Mouse (Mus musculus) ES-E14 (cell line): ENCODE results near the gene Gm5617. TPM values are rescaled to one million over a fixed set of nuclear protein-coding genes. Genes with fewer than 3 reads are reported as not detected.
A peak's percentile ranks its signal among the peaks of the same experiment; 100 is the strongest.

Experiments
- DNase-seq: peaks from one replicate; pipeline ENCODE4 v3.0.0-alpha.2; 2013; ENCODE audit warnings: low read depth, low spot score
- H3K27ac ChIP-seq: 2 replicates; pipeline ENCODE4 v1.5.1; 2012; ENCODE audit warnings: low read depth, mild to moderate bottlenecking, low read length, moderate library complexity, mixed read lengths; ENCODE audit not compliant: poor library complexity, insufficient read depth, severe bottlenecking
- H3K36me3 ChIP-seq: 2 replicates; pipeline ENCODE4 v1.6.1; 2012; ENCODE audit warnings: mild to moderate bottlenecking, low read length, moderate library complexity, mixed read lengths; ENCODE audit not compliant: control insufficient read depth, poor library complexity, insufficient read depth, severe bottlenecking
- H3K4me1 ChIP-seq, 2 experiments: fragments of 150-350 bp in 1 of 2; sonication (generic) in 1 of 2; 2 replicates each; pipeline ENCODE4 v1.6.1; 2012; ENCODE audit warnings: low read length in 2 of 2, mild to moderate bottlenecking in 1 of 2, mixed read lengths in 1 of 2; ENCODE audit not compliant: control insufficient read depth in 2 of 2, insufficient read depth in 2 of 2, poor library complexity in 1 of 2
- H3K4me3 ChIP-seq, 2 experiments: fragments of 150-350 bp in 1 of 2; sonication (generic) in 1 of 2; 2 replicates each; pipeline ENCODE4 v1.5.1; 2012; ENCODE audit warnings: low read length in 2 of 2, low read depth in 1 of 2, mild to moderate bottlenecking in 1 of 2, mixed read lengths in 1 of 2; ENCODE audit not compliant: insufficient read depth in 1 of 2, poor library complexity in 1 of 2, severe bottlenecking in 1 of 2
- H3K9ac ChIP-seq: 2 replicates; pipeline ENCODE4 v1.6.1; 2012; ENCODE audit warnings: low read depth, mild to moderate bottlenecking, low read length, mixed read lengths; ENCODE audit not compliant: poor library complexity, insufficient read depth, severe bottlenecking
- H3K9me3 ChIP-seq: fragments of 150-350 bp; sonication (generic); 2 replicates; pipeline ENCODE4 v1.6.1; 2012; ENCODE audit warnings: low read depth, mild to moderate bottlenecking, low read length; ENCODE audit not compliant: control insufficient read depth, insufficient read depth
- CHD2 ChIP-seq: IDR thresholded peaks from 2 replicates; pipeline ENCODE4 v1.6.1; 2014; ENCODE audit warnings: mild to moderate bottlenecking, low read depth, low read length, inconsistent platforms
- HCFC1 ChIP-seq: IDR thresholded peaks from 2 replicates; pipeline ENCODE4 v1.6.1; 2012; ENCODE audit warnings: low read length, inconsistent platforms, borderline replicate concordance; ENCODE audit not compliant: insufficient read depth
- MAFK ChIP-seq: IDR thresholded peaks from 2 replicates; pipeline ENCODE4 v1.6.1; 2014; ENCODE audit warnings: mild to moderate bottlenecking, low read depth, low read length, inconsistent platforms; ENCODE audit not compliant: insufficient read depth
- ZC3H11A ChIP-seq: IDR thresholded peaks from 2 replicates; pipeline ENCODE4 v1.6.1; 2012; ENCODE audit warnings: low read depth, mild to moderate bottlenecking, inconsistent platforms, low read length, borderline replicate concordance
- ZNF384 ChIP-seq: IDR thresholded peaks from 2 replicates; pipeline ENCODE4 v1.6.1; 2012; ENCODE audit warnings: low read depth, low read length, inconsistent platforms
- in situ Hi-C, 2 experiments: fragments of 600-800 bp; cut with MboI; formaldehyde crosslinking; loops; one replicate each; pipeline ENCODE4 v1.15.1; 2025; ENCODE audit warnings: low sequenced_read_pairs in 2 of 2, inconsistent platforms in 1 of 2; ENCODE audit not compliant: unreplicated experiment in 2 of 2
- total RNA-seq: library from RNA; depleted of rRNA; stranded (reverse); fragments of 300-350 nt; gene quantifications from 2 replicates; pipeline ENCODE4 v1.2.3, GENCODE M21; 2012

Gm5617 gene
- total RNA-seq, 1 experiment = 21.9 TPM

GRCm38 (mm10) chr9:48495548-48495932, 298 bp downstream of the Gm5617 start:
- Histone ChIP-seq H3K4me3 (peak overlapping the region; percentile 91 to 95), H3K4me1 (0 out of 4 replicates have a peak, but pooled peaks cover 0 to 2% of the 10 kb centered on the region in 2 experiments), H3K9ac (peak overlapping the region; percentile 96), H3K27ac (peak overlapping the region; percentile 77), H3K9me3 (no peaks in the 10 kb centered on the region), H3K36me3 (peaks cover 10% of the 10 kb centered on the region)
- in situ Hi-C loops = no loop called here
- TF ChIP-seq HCFC1 (no peak), ZC3H11A (no peak), ZNF384 (no peak), CHD2 (no peak), MAFK (no peak)
- DNase-seq = no peak

GRCm38 (mm10) chr9:48501192-48501591, 6.0 kb downstream of the Gm5617 start:
- TF ChIP-seq CHD2 (no peak), HCFC1 (no peak), MAFK (no peak), ZNF384 (no peak), ZC3H11A (no peak)
- Histone ChIP-seq H3K4me1 (no peaks in the 10 kb centered on the region), H3K27ac (no peak overlapping the region), H3K4me3 (no peak overlapping the region), H3K9me3 (no peaks in the 10 kb centered on the region), H3K9ac (no peak overlapping the region), H3K36me3 (no peaks in the 10 kb centered on the region)
- no peak for DNase-seq
- in situ Hi-C loops = no loop called here

- in situ Hi-C loops = no loop called here
- Histone ChIP-seq H3K4me1 (no peaks in the 10 kb centered on the region), H3K9me3 (no peaks in the 10 kb centered on the region), H3K4me3 (no peak overlapping the region), H3K27ac (no peak overlapping the region), H3K36me3 (no peaks in the 10 kb centered on the region), H3K9ac (no peak overlapping the region)
- DNase-seq = no peak
- no peak for TF ChIP-seq MAFK
- TF ChIP-seq ZNF384 = no peak
- no peak for TF ChIP-seq ZC3H11A
- no peak for TF ChIP-seq HCFC1
- no peak for TF ChIP-seq CHD2
These were observed 7.8 kb downstream of the Gm5617 start for GRCm38 (mm10) chr9:48503001-48503400.

GRCm38 (mm10) chr9:48504741-48505365, 9.6 kb downstream of the Gm5617 start:
- H3K27ac ChIP-seq = no peak overlapping the region
- in situ Hi-C loops = no loop called here
- no peak for TF ChIP-seq MAFK
- no peak for TF ChIP-seq CHD2
- TF ChIP-seq HCFC1 = no peak
- no peak for TF ChIP-seq ZC3H11A
- no peak for TF ChIP-seq ZNF384

GRCm38 (mm10) chr9:48510134-48510533, 14.9 kb downstream of the Gm5617 start:
- no peak overlapping the region for H3K9ac ChIP-seq
- no peaks in the 10 kb centered on the region for H3K9me3 ChIP-seq
- H3K27ac ChIP-seq = no peak overlapping the region
- TF ChIP-seq ZC3H11A = no peak
- TF ChIP-seq CHD2 = no peak
- TF ChIP-seq ZNF384 = no peak
- no peak for TF ChIP-seq HCFC1
- TF ChIP-seq MAFK = no peak
- no peak overlapping the region for H3K4me3 ChIP-seq
- no peak for DNase-seq
- in situ Hi-C loops = no loop called here
- no peaks in the 10 kb centered on the region for H3K4me1 ChIP-seq
- H3K36me3 ChIP-seq = no peaks in the 10 kb centered on the region

More at GRCm38 (mm10) chr9:48504741-48505365, 9.6 kb downstream of the Gm5617 start:
- H3K9ac ChIP-seq = no peak overlapping the region
- no peak overlapping the region for H3K4me3 ChIP-seq
- DNase-seq = no peak
- H3K36me3 ChIP-seq = no peaks in the 10 kb centered on the region
- no peaks in the 10 kb centered on the region for H3K9me3 ChIP-seq
- no peaks in the 10 kb centered on the region for H3K4me1 ChIP-seq
